Mouse (Mus musculus): Measurements from ENCODE around the gene Eapp.

Gene Eapp

DNA sequence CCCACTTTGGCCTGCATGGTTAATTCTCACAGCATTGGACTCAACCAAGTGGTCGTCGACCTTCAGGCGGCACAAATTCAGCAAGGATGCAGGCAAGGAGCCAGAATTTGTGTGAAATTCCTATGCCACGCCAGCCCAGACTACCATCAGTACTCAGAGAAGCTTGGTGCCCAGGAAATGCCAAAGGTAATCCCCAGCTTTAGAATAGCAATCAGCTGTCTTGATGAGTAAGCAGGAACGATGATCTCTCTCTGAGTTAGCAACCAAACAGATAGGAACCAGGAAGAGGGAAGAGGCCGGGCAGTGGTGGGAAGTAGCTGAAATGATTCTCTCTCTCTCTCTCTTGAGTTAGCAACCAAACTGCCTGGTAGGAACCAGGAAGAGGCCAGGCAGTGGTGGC, 55.4 kb downstream of the Eapp start:
- DNase-seq (ENCODE audit: low spot score in 2 of 2), result no peak

DNA sequence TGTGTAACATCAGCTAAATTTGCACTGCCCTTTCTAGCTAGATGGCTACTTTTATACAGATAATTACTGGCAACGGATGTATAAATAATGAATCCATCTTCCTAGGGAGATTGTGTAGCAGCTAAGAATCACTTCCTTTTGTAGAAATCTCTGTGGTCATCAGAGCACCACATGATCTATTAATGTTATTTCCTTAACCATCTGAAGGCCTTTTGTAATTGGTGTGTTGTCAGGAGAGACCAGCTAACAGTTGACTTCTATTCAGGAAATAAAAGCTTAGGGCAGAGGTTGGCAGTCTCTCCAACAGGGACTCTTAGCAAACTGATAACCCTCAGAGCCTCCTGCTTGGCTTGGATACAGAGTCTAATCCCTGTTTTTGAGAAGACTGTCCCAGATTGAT, 58.7 kb downstream of the Eapp start:
- no peak for DNase-seq (ENCODE audit: low spot score in 2 of 2)

DNA sequence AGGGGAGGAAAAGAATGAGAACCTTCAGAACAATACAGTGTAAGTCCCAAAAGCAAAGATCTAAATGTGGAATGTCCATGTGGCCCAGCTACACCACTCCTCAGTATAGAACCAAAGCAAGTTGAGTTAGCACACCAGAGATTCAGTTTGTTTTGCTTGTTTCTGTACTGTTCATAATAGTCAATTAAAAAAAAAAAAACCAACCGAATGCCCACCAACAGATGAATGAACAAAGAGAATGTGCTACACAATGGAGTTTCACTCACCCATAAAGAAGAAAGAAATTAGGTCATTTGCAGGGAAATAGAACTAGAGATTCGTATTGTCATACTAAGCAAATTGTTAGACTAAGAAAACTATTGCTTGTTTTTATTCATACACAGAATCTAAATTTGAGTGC, 63.6 kb downstream of the Eapp start:
- DNase-seq (ENCODE audit: low spot score in 2 of 2), result no peak

DNA sequence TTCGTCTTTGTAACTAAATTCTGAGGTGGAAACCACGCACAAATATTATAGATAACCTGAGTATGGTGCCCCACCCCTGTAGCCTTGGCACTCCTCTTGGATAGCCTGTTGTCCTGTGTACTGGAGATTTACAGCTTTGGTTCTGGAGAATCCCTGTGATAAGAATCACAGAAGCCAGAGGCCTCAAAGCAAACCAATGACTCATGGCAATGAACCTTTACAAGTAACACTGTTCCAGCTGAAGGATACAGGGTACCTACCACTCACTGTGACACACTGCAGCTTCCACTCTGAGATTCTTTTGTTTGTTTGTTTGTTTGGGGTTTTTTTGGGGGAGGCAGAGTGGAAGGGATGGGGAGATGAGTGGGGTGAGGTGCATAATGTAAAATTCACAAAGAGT, 73.8 kb downstream of the Eapp start:
- DNase-seq (ENCODE audit: low spot score in 2 of 2), result no peak
